In genomic region chr1:64085875-64086274, GRCm38 (mm10) we compare ENCODE assay signal across 22 mouse cellular contexts. TPM values are rescaled to one million over a fixed set of nuclear protein-coding genes. Genes with fewer than 3 reads are reported as not detected.
A peak's percentile ranks its signal among the peaks of the same experiment; 100 is the strongest.
DNase-seq lines count a peak whose midpoint lies in the region; ATAC-seq and TF ChIP-seq lines count a peak whose summit lies in the region.
"Had no signal": no experiment of that assay in that cellular context is flagged by ENCODE, and none has a peak within 500 bp of the region (broad histone marks: within the 10 kb centered on the region; RNA-seq: fewer than 3 reads in every experiment).

No protein-coding gene starts in this region.

- H3K36me3 ChIP-seq in midbrain, embryonic 15.5 days (replicated peaks), result no peaks in the 10 kb centered on the region
- no peaks in the 10 kb centered on the region for H3K36me3 ChIP-seq in midbrain, embryonic 16.5 days (ENCODE audit: control insufficient read depth, insufficient read depth, low read length)
- H3K36me3 ChIP-seq: embryonic facial prominence, embryonic 12.5 days; forebrain, embryonic 12.5 days; hindbrain, embryonic 15.5 days; limb, embryonic 15.5 days; midbrain, embryonic 12.5 days; neural tube, embryonic 12.5 days had no signal

- DNase-seq in heart, adult 11 months, result peak; percentile 7
- no peak for DNase-seq in heart, adult 8-10 months (ENCODE audit: low spot score)
- DNase-seq in T-cell, adult 2 months (ENCODE audit: low spot score), result peak; percentile 52
- DNase-seq in embryo, embryonic 11 days, result no peak
- DNase-seq: adrenal gland, postnatal 14 days; gastrocnemius, postnatal 14 days; heart, adult 18-20 months; kidney, postnatal 25 days; retina, postnatal 1 day; right cerebral cortex, postnatal 25 days; spleen, adult 18-20 months had no signal

- no peak for TF ChIP-seq CTCF in olfactory bulb, adult 2 months (IDR thresholded peaks at IDR 0.05; ENCODE audit: insufficient read depth, low read depth, low read length)

- 0 out of 2 replicates have a peak overlapping the region, but pooled peaks have one; percentile 34 for H3K27ac ChIP-seq in midbrain, embryonic 15.5 days
- H3K27ac ChIP-seq in midbrain, embryonic 16.5 days (ENCODE audit: low read length), result no peak overlapping the region
- 0 out of 2 replicates have a peak overlapping the region, but pooled peaks have one; percentile 36 for H3K27ac ChIP-seq in olfactory bulb, adult 2 months (ENCODE audit: insufficient read depth, low read depth, low read length)
- H3K27ac ChIP-seq: embryonic facial prominence, embryonic 12.5 days; forebrain, embryonic 12.5 days; hindbrain, embryonic 15.5 days; limb, embryonic 15.5 days; midbrain, embryonic 12.5 days; neural tube, embryonic 12.5 days had no signal

- no peaks in the 10 kb centered on the region for H3K27me3 ChIP-seq in midbrain, embryonic 15.5 days (replicated peaks)
- no peaks in the 10 kb centered on the region for H3K27me3 ChIP-seq in midbrain, embryonic 16.5 days (ENCODE audit: control insufficient read depth, insufficient read depth, low read depth, low read length)
- H3K27me3 ChIP-seq: embryonic facial prominence, embryonic 12.5 days; forebrain, embryonic 12.5 days; hindbrain, embryonic 15.5 days; limb, embryonic 15.5 days; midbrain, embryonic 12.5 days; neural tube, embryonic 12.5 days had no signal

- no peak for ATAC-seq in midbrain, embryonic 15.5 days (replicated peaks)
- no peak for ATAC-seq in midbrain, embryonic 16.5 days
- no peak for ATAC-seq in megakaryocyte-erythroid progenitor cell, adult 5-6 weeks (replicated peaks; ENCODE audit: low FRiP score, low TSS enrichment, poor library complexity, severe bottlenecking)
- ATAC-seq: intestine, embryonic 16.5 days had no signal

- H3K9me3 ChIP-seq in midbrain, embryonic 15.5 days, result no peaks in the 10 kb centered on the region
- no peaks in the 10 kb centered on the region for H3K9me3 ChIP-seq in midbrain, embryonic 16.5 days (replicated peaks; ENCODE audit: control insufficient read depth, low read length, poor library complexity, severe bottlenecking)
- H3K9me3 ChIP-seq: embryonic facial prominence, embryonic 12.5 days; forebrain, embryonic 12.5 days; hindbrain, embryonic 15.5 days; limb, embryonic 15.5 days; midbrain, embryonic 12.5 days; neural tube, embryonic 12.5 days had no signal

- no peak overlapping the region for H3K4me2 ChIP-seq in midbrain, embryonic 15.5 days
- H3K4me2 ChIP-seq in midbrain, embryonic 16.5 days (ENCODE audit: low read length), result no peak overlapping the region
- H3K4me2 ChIP-seq: embryonic facial prominence, embryonic 12.5 days; forebrain, embryonic 12.5 days; hindbrain, embryonic 15.5 days; limb, embryonic 15.5 days; midbrain, embryonic 12.5 days; neural tube, embryonic 12.5 days had no signal

- 83% methylated on average over 4 of the region's 4 CpGs for WGBS in midbrain, embryonic 15.5 days
- 81% methylated on average over 4 of the region's 4 CpGs for WGBS in midbrain, embryonic 16.5 days
- WGBS in olfactory bulb, adult 2 months, result 89% methylated on average over 4 of the region's 4 CpGs

- H3K4me1 ChIP-seq in midbrain, embryonic 15.5 days, result peaks cover 65% of the 10 kb centered on the region
- peaks cover 73% of the 10 kb centered on the region for H3K4me1 ChIP-seq in midbrain, embryonic 16.5 days (ENCODE audit: control insufficient read depth, insufficient read depth, low read length)
- peaks cover 15% of the 10 kb centered on the region for H3K4me1 ChIP-seq in olfactory bulb, adult 2 months (ENCODE audit: control insufficient read depth, insufficient read depth, low read length)

- H3K4me3 ChIP-seq in midbrain, embryonic 15.5 days, result no peak overlapping the region
- no peak overlapping the region for H3K4me3 ChIP-seq in midbrain, embryonic 16.5 days (ENCODE audit: low read depth, low read length)
- H3K4me3 ChIP-seq in olfactory bulb, adult 2 months (ENCODE audit: insufficient read depth, low read depth, low read length), result no peak overlapping the region
- H3K4me3 ChIP-seq: embryonic facial prominence, embryonic 12.5 days; forebrain, embryonic 12.5 days; hindbrain, embryonic 15.5 days; limb, embryonic 15.5 days; midbrain, embryonic 12.5 days; neural tube, embryonic 12.5 days had no signal

- H3K9ac ChIP-seq in midbrain, embryonic 15.5 days, result no peak overlapping the region
- no peak overlapping the region for H3K9ac ChIP-seq in midbrain, embryonic 16.5 days (ENCODE audit: low read depth, low read length)
- H3K9ac ChIP-seq: embryonic facial prominence, embryonic 12.5 days; forebrain, embryonic 12.5 days; hindbrain, embryonic 15.5 days; limb, embryonic 15.5 days; midbrain, embryonic 12.5 days; neural tube, embryonic 12.5 days had no signal

- no peak for TF ChIP-seq POLR2A in olfactory bulb, adult 2 months (IDR thresholded peaks at IDR 0.05; ENCODE audit: insufficient read depth, low read depth, low read length)

RNA-seq across cellular contexts. Expression of gene Klf7, which starts 36.2 kb away (rescaled TPM):
- 10 to 100 TPM; 12.4 to 17.4 (median 16.4) TPM for total RNA-seq in heart, adult 8-10 months (2022)
- 117 and 118 TPM in 2 replicates for polyA plus RNA-seq in midbrain, embryonic 15.5 days (2015; fragmentation: Nextera tagmentation; extraction: Ambion mirVana)
- 130 and 135 TPM in 2 replicates for polyA plus RNA-seq in midbrain, embryonic 16.5 days (2015; fragmentation: Nextera tagmentation; extraction: Ambion mirVana)
- polyA plus RNA-seq in olfactory bulb, adult 2 months (2012; ENCODE audit: insufficient read depth, insufficient read length, low replicate concordance, missing spikeins), result 219 TPM in 1 of 2 replicates, not detected in the other
- 3.7 and 5.1 TPM in 2 replicates for total RNA-seq in megakaryocyte-erythroid progenitor cell, adult 5-6 weeks (2014; fragmentation: Nextera tagmentation)
- 3.0 and 3.7 TPM in 2 replicates for total RNA-seq in megakaryocyte-erythroid progenitor cell, adult 5-6 weeks (2017)

Comparison
In these comparisons a context has a peak if more than half of its experiments do, and no peak if none do; other contexts are left out.
1. DNase-seq: peak in heart, adult 11 months (single experiment) and T-cell, adult 2 months (single experiment); none in heart, adult 8-10 months (single experiment) and embryo, embryonic 11 days (single experiment).